Mouse (Mus musculus): ENCODE data around the gene Bag2. TPM values are rescaled to one million over a fixed set of nuclear protein-coding genes. Genes with fewer than 3 reads are reported as not detected.

Gene Bag2
- polyA plus RNA-seq, 1 experiment: 11.9 TPM

DNA sequence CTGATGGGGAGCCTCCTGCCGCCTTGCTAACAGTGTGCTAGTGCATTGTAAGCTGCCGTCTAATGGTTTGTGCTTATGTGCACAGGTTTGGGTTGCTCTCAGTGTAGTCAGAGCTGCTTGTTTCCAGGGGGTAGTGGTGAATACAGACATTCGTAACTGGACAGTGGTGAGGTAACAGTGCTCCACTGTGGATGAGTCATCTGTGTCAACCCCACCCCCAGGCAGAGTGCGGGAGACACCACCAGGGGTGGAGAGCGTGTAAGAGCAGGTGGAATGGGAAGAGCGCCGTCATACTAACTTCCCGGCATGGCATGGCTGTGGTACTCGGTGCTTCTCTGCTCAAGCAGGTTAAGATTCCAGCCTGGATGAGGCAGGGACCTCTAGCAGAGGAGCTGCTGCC is 24.6 kb downstream of the Bag2 start:
- no peak overlapping the region for H3K4me3 ChIP-seq (ENCODE audit: insufficient read depth, low read depth, low read length)

DNA sequence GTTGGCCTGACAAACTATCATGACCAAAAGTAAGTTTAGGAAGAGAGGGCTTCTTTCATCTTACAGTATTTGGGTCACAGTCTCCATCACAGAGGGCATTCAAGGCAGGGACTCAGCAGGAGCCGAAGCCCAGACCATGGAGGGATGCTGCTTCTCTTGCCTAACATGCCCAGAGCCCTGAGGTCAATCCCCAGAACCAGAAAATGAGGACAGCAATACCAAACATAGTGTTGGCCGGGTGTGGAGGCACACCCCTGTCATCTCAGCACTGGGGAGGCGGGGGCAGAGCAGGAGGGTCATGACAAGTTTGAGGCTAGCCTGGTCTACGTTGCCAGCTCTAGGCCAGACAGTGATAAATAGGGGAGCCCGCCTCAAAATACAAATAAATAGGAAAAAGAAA is 32.5 kb downstream of the Bag2 start:
- no peak overlapping the region for H3K27ac ChIP-seq (replicated peaks; ENCODE audit: low read depth, low read length)

More for the DNA sequence above, 24.6 kb downstream of the Bag2 start:
- H3K27ac ChIP-seq (replicated peaks; ENCODE audit: low read depth, low read length): no peak overlapping the region
- H3K4me1 ChIP-seq (ENCODE audit: control insufficient read depth, insufficient read depth, insufficient read length, low read length): no peaks in the 10 kb centered on the region

DNA sequence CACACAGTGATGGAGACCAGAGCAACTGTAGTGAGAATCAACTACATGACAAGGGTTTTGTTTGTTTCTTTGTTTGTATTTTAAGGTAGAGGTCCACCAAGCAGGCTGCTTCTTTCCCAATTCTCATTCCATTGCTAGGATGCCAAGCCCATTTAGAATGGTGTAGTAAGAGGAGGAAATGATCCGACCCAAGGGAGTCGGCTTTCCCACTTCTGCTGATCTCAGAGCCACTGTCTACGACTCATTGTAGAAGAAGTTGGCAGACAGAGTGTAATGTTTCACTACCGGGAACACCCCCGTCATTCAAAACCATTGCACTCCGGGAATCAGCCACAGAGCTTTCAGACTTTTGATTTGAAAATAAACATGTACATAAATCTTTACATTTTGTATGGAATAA is 33.1 kb downstream of the Bag2 start:
- no peak overlapping the region for H3K27ac ChIP-seq (replicated peaks; ENCODE audit: low read depth, low read length)
- peaks cover 5% of the 10 kb centered on the region; the same call in 1 of the 2 replicates for H3K4me1 ChIP-seq (ENCODE audit: control insufficient read depth, insufficient read depth, insufficient read length, low read length)
- H3K4me3 ChIP-seq (ENCODE audit: insufficient read depth, low read depth, low read length): no peak overlapping the region

More for the DNA sequence above, 32.5 kb downstream of the Bag2 start:
- Histone ChIP-seq H3K4me1 (ENCODE audit: control insufficient read depth, insufficient read depth, insufficient read length, low read length) (peaks cover 5% of the 10 kb centered on the region; the same call in 1 of the 2 replicates), H3K4me3 (ENCODE audit: insufficient read depth, low read depth, low read length) (no peak overlapping the region)

DNA sequence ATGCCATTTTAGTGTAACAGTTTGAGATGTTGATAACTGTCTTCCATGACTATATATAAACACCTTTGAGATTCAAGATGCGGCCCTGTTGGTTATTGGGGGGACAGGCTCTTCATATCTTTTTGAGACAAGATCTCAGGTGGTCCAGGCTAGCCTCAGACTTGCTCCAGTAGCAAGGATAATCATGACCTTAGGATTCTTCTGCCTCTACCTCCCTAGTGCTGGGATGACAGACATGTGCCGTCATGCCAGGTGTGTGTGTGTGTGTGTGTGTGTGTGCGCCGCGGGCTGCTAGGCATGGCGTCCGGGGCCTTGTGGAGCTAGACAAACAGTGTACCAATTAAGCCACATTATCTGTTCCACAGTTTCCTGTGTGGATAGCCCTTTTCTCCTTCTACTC is 36.6 kb downstream of the Bag2 start:
- Histone ChIP-seq H3K4me1 (ENCODE audit: control insufficient read depth, insufficient read depth, insufficient read length, low read length) (peaks cover 5% of the 10 kb centered on the region; the same call in 1 of the 2 replicates), H3K4me3 (ENCODE audit: insufficient read depth, low read depth, low read length) (peak overlapping the region; percentile 27), H3K27ac (replicated peaks; ENCODE audit: low read depth, low read length) (no peak overlapping the region)

DNA sequence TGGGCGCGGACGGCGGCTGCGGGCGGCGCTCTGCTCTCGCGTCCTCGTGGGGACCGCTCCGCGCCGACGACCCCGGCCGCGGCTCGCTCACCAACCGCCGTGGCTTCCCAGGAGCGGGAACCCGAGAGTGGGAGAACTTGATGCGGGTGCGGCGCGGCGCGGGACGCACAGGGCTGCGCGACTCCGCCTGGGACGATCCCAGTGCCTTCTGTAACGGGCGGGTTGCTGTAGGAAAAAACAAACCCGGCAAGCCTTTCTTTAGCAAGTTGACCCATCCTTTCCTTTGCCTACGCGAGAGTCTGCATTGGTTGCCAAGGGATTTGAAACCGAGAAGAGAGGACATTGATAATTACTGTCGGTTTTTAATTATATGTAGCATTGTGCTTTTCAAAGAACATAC is 37.4 kb downstream of the Bag2 start:
- Histone ChIP-seq H3K27ac (replicated peaks; ENCODE audit: low read depth, low read length) (no peak overlapping the region), H3K4me3 (ENCODE audit: insufficient read depth, low read depth, low read length) (peak overlapping the region; percentile 90), H3K4me1 (ENCODE audit: control insufficient read depth, insufficient read depth, insufficient read length, low read length) (peaks cover 5% of the 10 kb centered on the region; the same call in 1 of the 2 replicates)

DNA sequence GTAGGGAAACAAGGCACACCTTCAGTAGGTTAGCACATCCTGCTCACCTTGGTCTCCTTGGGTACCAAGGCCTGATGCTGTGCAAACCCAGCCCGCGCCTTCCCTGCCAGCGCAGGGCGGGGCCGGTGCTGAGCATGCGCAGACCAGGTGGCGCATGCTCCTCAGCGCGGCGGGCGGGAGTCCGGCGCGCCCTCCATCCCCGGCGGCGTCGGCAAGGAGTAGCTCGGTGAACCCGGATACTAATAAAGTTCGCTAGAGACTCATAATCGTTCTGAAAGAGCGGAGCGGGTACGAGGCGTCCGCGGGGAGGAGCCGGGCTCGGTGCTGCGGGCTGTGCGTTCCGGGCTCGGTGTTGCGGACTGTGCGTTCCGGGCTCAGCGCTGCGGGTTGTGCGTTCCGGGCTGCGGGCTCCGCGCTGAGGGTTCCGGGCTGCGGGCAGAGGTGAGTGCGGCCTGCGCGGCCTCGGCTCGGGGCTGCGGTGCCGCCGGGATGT is 37.8 kb downstream of the Bag2 start, which contains the start of gene Rab23:
Gene Rab23 (plus strand): TSS at position 155 of the 493 bp plus-strand sequence.
- H3K4me3 ChIP-seq (ENCODE audit: insufficient read depth, low read depth, low read length): peak within 1 kb of the TSS; percentile 90
- no peak within 1 kb of the TSS for H3K27ac ChIP-seq (replicated peaks; ENCODE audit: low read depth, low read length)
- peaks cover 5% of the 10 kb centered on the region; the same call in 1 of the 2 replicates for H3K4me1 ChIP-seq (ENCODE audit: control insufficient read depth, insufficient read depth, insufficient read length, low read length)

DNA sequence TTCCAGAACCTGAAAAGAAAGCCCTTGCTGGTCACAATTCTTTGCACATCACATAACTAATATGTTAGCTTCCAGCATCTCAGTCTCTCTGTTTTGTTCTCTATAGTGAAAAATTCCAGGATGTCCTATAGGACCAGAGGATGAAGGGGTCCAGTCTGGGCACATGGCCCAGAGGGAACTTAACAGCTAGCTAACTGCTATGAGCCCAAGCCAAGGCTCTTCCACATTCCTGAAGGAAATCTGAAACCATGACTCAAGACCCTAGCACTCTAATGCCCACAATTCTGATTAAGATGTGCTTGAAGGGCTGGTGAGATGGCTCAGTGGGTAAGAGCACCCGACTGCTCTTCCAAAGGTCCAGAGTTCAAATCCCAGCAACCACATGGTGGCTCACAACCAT is 40.0 kb downstream of the Bag2 start:
- no peak overlapping the region for H3K4me3 ChIP-seq (ENCODE audit: insufficient read depth, low read depth, low read length)
- H3K27ac ChIP-seq (replicated peaks; ENCODE audit: low read depth, low read length): no peak overlapping the region
- peaks cover 5% of the 10 kb centered on the region; the same call in 1 of the 2 replicates for H3K4me1 ChIP-seq (ENCODE audit: control insufficient read depth, insufficient read depth, insufficient read length, low read length)

DNA sequence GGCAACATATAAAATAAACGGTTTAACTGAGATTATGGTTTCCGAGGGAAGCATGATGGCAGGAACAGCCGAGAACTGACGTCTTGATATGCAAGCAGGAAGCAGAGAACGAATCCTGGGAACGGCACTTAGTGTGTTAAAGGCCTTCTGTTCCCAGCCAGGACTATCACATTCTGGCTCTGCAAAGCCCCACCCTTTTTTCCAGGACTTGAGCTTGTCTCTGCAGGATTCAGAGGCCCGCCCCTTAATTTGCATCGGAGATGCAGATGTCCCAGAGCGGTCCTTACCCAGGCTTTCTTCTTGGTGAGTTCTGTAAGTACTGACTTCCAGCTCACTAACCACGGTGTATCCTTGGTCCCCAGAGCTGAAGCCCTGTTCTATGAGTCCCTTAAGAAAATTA is 42.8 kb downstream of the Bag2 start:
- H3K27ac ChIP-seq (replicated peaks; ENCODE audit: low read depth, low read length): no peak overlapping the region
- no peak overlapping the region for H3K4me3 ChIP-seq (ENCODE audit: insufficient read depth, low read depth, low read length)
- H3K4me1 ChIP-seq (ENCODE audit: control insufficient read depth, insufficient read depth, insufficient read length, low read length): no peaks in the 10 kb centered on the region

DNA sequence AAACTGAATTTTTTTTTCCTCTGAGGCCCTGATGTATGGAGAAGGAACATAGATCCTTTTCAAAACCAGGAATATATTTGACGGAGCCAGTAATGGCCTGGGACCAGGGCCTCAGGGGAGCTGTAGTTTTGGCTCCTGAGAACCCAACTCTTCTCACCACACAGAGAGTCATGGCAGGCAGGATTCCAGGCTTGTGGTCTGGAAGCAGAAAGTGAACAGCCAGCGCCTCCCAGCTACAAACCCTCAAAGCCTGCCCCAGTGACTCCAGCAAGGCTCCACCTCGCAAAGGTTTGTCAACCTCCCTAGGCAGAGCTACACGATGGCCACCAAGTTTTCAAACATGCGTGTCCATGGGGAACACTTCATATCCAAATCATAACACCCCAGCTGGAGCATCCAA is 45.6 kb downstream of the Bag2 start:
- Histone ChIP-seq H3K4me1 (ENCODE audit: control insufficient read depth, insufficient read depth, insufficient read length, low read length) (no peaks in the 10 kb centered on the region), H3K4me3 (ENCODE audit: insufficient read depth, low read depth, low read length) (no peak overlapping the region), H3K27ac (replicated peaks; ENCODE audit: low read depth, low read length) (no peak overlapping the region)

DNA sequence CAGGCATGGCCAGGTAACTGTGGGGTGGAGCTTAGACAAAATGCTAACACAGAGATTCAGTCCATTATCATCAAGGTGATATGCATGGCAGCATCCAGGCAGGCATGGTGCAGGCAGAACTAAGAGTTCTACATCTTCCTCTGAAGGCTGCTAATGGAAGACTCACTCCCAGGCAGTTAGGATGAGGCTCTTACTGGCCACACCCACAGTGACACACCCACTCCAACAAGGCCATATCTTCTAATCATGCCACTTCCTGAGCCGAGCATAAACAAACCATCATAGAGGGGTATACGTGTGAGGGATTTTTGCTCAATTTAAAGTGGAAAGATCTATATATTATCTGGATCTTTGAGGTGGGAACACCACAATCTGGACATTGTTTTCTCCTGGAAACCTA is 48.0 kb downstream of the Bag2 start:
- H3K4me1 ChIP-seq (ENCODE audit: control insufficient read depth, insufficient read depth, insufficient read length, low read length): no peaks in the 10 kb centered on the region
- H3K27ac ChIP-seq (replicated peaks; ENCODE audit: low read depth, low read length): no peak overlapping the region
- no peak overlapping the region for H3K4me3 ChIP-seq (ENCODE audit: insufficient read depth, low read depth, low read length)

DNA sequence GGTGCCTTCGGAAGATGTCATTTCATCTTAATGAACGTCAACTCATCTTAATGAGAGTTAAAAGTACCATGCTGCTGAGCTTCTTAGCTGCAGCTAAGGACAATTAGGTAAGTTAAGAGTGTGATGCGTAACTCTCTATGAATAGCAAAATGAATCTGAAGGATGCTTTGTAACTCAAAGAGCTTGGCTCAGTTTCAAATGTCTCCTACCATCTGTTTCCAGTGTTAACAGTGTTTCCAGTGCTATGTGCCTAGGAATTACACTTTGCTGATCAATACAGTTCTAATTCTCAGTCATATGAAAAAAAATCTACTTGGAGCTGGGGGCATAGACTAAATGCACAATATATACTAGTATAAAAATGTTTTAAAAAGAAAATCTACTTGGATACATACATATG is 56.4 kb downstream of the Bag2 start:
- H3K27ac ChIP-seq (replicated peaks; ENCODE audit: low read depth, low read length): no peak overlapping the region
- H3K4me1 ChIP-seq (ENCODE audit: control insufficient read depth, insufficient read depth, insufficient read length, low read length): no peaks in the 10 kb centered on the region
- no peak overlapping the region for H3K4me3 ChIP-seq (ENCODE audit: insufficient read depth, low read depth, low read length)

DNA sequence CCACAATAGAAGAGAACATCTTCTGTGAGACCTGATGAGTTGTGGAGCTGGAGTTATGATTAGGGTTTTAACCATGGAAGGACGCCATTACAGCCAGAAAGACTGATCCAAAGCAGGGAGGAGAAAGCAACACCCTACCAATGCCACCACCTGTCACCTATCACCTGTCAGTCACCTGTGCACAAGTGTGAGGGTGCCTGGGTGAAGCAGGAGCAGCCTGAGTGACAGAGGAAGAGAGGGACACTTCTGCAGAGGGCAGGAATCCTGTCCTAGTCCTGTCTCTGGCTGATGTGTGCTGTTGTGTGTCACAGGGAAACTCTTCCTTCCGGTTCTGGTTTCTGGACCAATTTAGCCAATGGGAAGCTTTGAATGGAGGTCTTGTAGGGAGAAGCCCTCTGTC is 61.6 kb downstream of the Bag2 start:
- H3K27ac ChIP-seq (replicated peaks; ENCODE audit: low read depth, low read length): no peak overlapping the region
- H3K4me1 ChIP-seq (ENCODE audit: control insufficient read depth, insufficient read depth, insufficient read length, low read length): no peaks in the 10 kb centered on the region
- H3K4me3 ChIP-seq (ENCODE audit: insufficient read depth, low read depth, low read length): no peak overlapping the region

Other genes starting within 250 kb of the Bag2 start
- 2.6 and 2.7 TPM in 2 replicates for gene Prim2, start 88.0 kb downstream of the Bag2 start, polyA plus RNA-seq (2012; ENCODE audit: insufficient read depth, insufficient read length, missing spikeins)
- gene Rab23, start 37.9 kb downstream of the Bag2 start, polyA plus RNA-seq (2012; ENCODE audit: insufficient read depth, insufficient read length, missing spikeins): 3.8 and 6.1 TPM in 2 replicates
- gene Zfp451, start 56.8 kb upstream of the Bag2 start, polyA plus RNA-seq (2012; ENCODE audit: insufficient read depth, insufficient read length, missing spikeins): 6.2 and 10.5 TPM in 2 replicates
- not detected in 2 replicates for gene Bend6, start 150.0 kb upstream of the Bag2 start, polyA plus RNA-seq (2012; ENCODE audit: insufficient read depth, insufficient read length, missing spikeins)
- gene Dst, start 150.4 kb upstream of the Bag2 start, polyA plus RNA-seq (2012; ENCODE audit: insufficient read depth, insufficient read length, missing spikeins): 42.7 and 56.1 TPM in 2 replicates